Comparison of ENCODE assay signal across 1 mouse cellular context in genomic region chr1:134195979-134196378, GRCm38 (mm10).
TF ChIP-seq lines count a peak whose summit lies in the region.

No protein-coding gene starts in this region.

TF ChIP-seq in MEL, 35 proteins besides CTCF, POLR2A, EP300 and RAD21 (continued from another document):
- TF ChIP-seq GATA1 (IDR thresholded peaks at IDR 0.05; ENCODE audit: low read depth, low read length) (no peak), MXI1 (IDR thresholded peaks at IDR 0.05; ENCODE audit: low read depth, low read length) (no peak), MYB (IDR thresholded peaks at IDR 0.05; ENCODE audit: low read depth, low read length) (no peak), USF1 (IDR thresholded peaks at IDR 0.05; ENCODE audit: low read depth, low read length) (no peak), HCFC1 (IDR thresholded peaks at IDR 0.05; ENCODE audit: low read depth, low read length) (no peak), ZMIZ1 (IDR thresholded peaks at IDR 0.05; ENCODE audit: low read depth, low read length) (no peak)
